Mouse (Mus musculus): ENCODE data around the gene 4931428F04Rik. TPM values are rescaled to one million over a fixed set of nuclear protein-coding genes. Genes with fewer than 3 reads are reported as not detected.

Gene 4931428F04Rik
- total and polyA plus RNA-seq, 2 experiments from 2014 or later, result 3.3 to 3.5 TPM

DNA sequence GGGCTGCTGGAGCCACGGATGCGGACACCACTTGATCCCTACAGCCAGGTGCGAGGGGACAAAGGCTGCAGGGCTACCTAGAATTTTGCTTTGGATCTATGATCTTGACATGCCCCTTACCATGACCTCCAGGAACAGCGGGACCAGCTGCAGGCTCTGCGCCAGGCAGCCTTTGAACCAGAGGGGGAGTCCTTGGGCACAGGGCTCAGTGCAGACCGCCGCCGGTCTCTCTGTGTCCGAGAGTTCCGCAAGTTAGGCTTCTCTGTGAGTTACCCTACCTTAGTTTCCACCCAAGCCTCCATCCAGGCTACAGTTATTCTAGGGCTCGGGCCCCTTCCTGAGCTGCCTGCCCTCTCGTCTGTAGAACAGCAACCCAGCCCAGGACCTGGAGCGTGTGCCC, 18.0 kb upstream of the 4931428F04Rik start:
- ATAC-seq (ENCODE audit: insufficient read depth, low read depth) (no peak), DNase-seq (ENCODE audit: low spot score) (no peak)
- Histone ChIP-seq H3K4me2 (ENCODE audit: low read depth, low read length) (no peak overlapping the region), H3K27me3 (ENCODE audit: control insufficient read depth, insufficient read depth, low read length) (no peaks in the 10 kb centered on the region), H3K27ac (ENCODE audit: low read depth) (no peak overlapping the region), H3K36me3 (replicated peaks; ENCODE audit: control insufficient read depth, insufficient read depth, low read length) (peaks cover 31% of the 10 kb centered on the region), H3K4me3 (ENCODE audit: low read depth, low read length) (no peak overlapping the region), H3K9ac (replicated peaks; ENCODE audit: low read depth, low read length) (no peak overlapping the region), H3K4me1 (ENCODE audit: control insufficient read depth, insufficient read depth) (peaks cover 24% of the 10 kb centered on the region; the same call in 1 of the 2 replicates), H3K9me3 (replicated peaks; ENCODE audit: control insufficient read depth, low read length) (no peaks in the 10 kb centered on the region)
- WGBS, result 91% methylated on average over 13 of the region's 13 CpGs
- TF ChIP-seq EP300 (IDR thresholded peaks at IDR 0.05; ENCODE audit: low read depth) (no peak), CTCF (IDR thresholded peaks at IDR 0.05; ENCODE audit: low read depth) (no peak)

DNA sequence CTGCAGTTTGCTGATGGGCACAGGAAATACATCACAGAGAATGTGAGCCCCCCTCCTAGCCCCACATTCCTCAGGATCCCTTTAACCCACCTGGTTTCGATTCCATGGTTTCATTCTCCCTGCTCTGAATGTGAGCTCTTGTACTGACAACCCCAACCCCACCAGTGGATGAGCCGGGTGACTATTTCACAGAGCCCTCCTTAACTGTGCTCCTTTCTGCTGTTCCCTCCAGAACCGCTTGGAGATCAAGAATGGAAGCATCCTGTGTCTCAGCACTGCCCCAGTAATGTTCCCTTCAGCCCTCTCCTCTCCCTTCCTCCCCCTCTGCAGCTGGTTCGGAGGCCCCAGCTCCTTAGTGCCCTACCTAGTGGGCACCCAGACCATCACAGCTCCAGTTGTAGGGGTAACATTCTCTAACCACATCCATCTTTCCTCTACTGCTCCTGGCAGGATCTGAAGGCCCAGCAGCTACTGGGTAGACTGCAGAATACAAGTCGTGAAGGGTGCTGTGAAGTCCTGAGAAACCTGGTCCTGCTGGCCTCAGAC, 16.6 kb upstream of the 4931428F04Rik start:
- peaks cover 24% of the 10 kb centered on the region; the same call in 1 of the 2 replicates for H3K4me1 ChIP-seq (ENCODE audit: control insufficient read depth, insufficient read depth)
- peak; percentile 12; the same call in 1 of the 2 replicates for ATAC-seq (ENCODE audit: insufficient read depth, low read depth)
- no peak for DNase-seq (ENCODE audit: low spot score)
- peaks cover 39% of the 10 kb centered on the region for H3K36me3 ChIP-seq (replicated peaks; ENCODE audit: control insufficient read depth, insufficient read depth, low read length)
- 40% methylated on average over 5 of the region's 5 CpGs for WGBS
- H3K27me3 ChIP-seq (ENCODE audit: control insufficient read depth, insufficient read depth, low read length), result no peaks in the 10 kb centered on the region
- H3K4me2 ChIP-seq (ENCODE audit: low read depth, low read length), result peak overlapping the region; percentile 76
- peak overlapping the region; percentile 66 for H3K27ac ChIP-seq (ENCODE audit: low read depth)
- H3K9ac ChIP-seq (replicated peaks; ENCODE audit: low read depth, low read length), result no peak overlapping the region
- no peak for TF ChIP-seq CTCF (IDR thresholded peaks at IDR 0.05; ENCODE audit: low read depth)
- no peak for TF ChIP-seq EP300 (IDR thresholded peaks at IDR 0.05; ENCODE audit: low read depth)
- H3K4me3 ChIP-seq (ENCODE audit: low read depth, low read length), result peak overlapping the region; percentile 40
- H3K9me3 ChIP-seq (replicated peaks; ENCODE audit: control insufficient read depth, low read length), result no peaks in the 10 kb centered on the region

DNA sequence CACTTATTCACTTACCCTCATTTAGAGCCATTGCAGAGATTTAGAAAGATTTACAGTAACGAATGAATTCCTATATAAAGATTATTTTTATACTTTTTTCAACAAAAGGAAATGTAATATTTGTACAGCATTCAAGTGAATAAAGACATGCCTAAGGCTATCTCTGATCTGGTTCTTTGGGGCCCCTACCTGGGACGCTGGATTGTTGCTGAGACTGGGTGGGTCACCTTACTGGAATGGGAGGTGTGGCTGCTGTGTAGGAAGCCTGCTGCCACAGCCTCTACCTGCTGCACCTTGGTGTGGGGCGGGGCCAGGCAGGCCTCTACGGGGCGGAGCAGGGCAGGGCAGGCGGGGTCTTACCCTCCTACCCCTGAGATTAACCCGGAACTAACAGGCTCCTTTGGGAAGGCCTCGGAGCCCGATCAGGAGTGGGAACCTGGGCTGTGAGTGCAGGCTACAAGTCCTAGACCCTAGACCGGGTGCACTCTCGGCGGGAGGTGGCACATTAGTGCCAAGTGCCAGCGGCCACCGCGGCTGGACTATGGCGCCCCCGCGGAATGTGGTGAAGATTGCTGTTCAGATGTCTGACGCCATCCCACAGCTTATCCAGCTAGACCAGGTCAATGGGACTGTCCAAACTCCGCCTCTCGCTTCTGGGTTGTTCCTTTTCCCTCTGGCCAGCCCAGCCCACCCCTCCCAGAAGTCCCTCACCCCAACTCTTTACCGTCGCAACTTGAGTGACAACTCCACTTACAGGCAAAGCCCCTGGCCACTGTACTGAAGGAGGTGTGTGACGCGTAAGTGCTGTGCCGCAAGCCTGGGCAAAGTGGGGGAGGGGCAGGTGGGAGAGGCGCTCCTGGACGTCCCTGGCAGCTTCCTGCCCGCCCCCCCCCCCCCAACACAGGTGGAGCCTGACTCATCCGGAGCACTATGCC, 15.8 kb upstream of the 4931428F04Rik start, which contains the start of gene Elmo3:
Gene Elmo3, plus strand, starts transcription at position 391 of the 935 bp plus-strand sequence.
- H3K27ac ChIP-seq (ENCODE audit: low read depth), result peak within 1 kb of the TSS; percentile 66
- DNase-seq (ENCODE audit: low spot score), result peak; percentile 65
- no peaks in the 10 kb centered on the region for H3K9me3 ChIP-seq (replicated peaks; ENCODE audit: control insufficient read depth, low read length)
- peak; percentile 56 for ATAC-seq (ENCODE audit: insufficient read depth, low read depth)
- H3K4me3 ChIP-seq (ENCODE audit: low read depth, low read length), result peak within 1 kb of the TSS; percentile 40
- peak within 1 kb of the TSS; percentile 76 for H3K4me2 ChIP-seq (ENCODE audit: low read depth, low read length)
- H3K9ac ChIP-seq (replicated peaks; ENCODE audit: low read depth, low read length), result peak within 1 kb of the TSS; percentile 56
- 7% methylated on average over 29 of the region's 30 CpGs for WGBS
- H3K36me3 ChIP-seq (replicated peaks; ENCODE audit: control insufficient read depth, insufficient read depth, low read length), result peaks cover 47% of the 10 kb centered on the region
- no peaks in the 10 kb centered on the region for H3K27me3 ChIP-seq (ENCODE audit: control insufficient read depth, insufficient read depth, low read length)
- TF ChIP-seq CTCF (IDR thresholded peaks at IDR 0.05; ENCODE audit: low read depth), result no peak
- TF ChIP-seq EP300 (IDR thresholded peaks at IDR 0.05; ENCODE audit: low read depth), result no peak
- peaks cover 24% of the 10 kb centered on the region; the same call in 1 of the 2 replicates for H3K4me1 ChIP-seq (ENCODE audit: control insufficient read depth, insufficient read depth)

DNA sequence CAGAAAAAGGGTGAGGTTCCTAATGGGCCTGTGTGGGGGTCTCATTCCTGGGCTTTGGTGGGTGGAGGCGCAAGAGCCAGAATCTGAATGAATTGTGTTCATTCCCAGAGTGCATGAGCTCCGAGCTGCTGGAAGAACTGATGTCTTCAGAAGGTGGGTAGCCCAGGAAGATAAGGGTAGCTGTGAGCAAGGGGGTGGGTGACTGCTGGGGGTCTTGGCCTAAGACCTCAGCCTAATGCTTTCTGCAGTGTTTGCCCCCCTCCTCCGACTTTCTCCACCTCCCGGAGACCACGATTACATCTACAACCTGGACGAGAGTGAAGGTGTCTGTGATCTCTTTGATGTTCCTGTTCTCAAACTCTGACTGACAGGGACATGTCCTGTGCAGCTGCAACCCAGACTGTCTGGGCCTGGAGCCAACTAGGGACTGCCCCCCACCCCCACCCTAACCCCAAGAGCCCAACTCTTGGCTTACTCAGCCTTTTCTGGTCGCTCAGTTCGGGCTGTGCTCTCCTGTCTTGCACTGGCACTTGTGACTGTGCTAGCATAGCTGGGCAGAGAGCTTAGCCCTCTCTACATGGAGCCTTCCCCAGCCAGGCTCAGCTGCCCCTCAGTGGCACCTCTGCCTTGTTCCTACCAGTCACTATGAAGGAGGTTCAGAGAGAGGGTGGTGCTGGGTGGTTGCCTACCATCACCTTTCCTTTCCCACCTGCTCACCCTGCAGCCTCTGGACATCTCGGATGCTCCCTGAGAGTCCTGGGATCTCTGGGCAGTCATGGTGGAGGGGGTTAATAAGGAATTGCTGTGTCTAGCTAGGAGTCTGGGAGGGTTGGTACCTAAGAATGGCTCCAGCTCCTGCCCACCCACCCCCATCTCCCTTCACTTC, 14.9 kb upstream of the 4931428F04Rik start:
- no peaks in the 10 kb centered on the region for H3K27me3 ChIP-seq (ENCODE audit: control insufficient read depth, insufficient read depth, low read length)
- H3K4me2 ChIP-seq (ENCODE audit: low read depth, low read length), result no peak overlapping the region
- H3K27ac ChIP-seq (ENCODE audit: low read depth), result peak overlapping the region; percentile 66; the same call in 1 of the 2 replicates
- H3K4me1 ChIP-seq (ENCODE audit: control insufficient read depth, insufficient read depth), result peaks cover 24% of the 10 kb centered on the region; the same call in 1 of the 2 replicates
- DNase-seq (ENCODE audit: low spot score) (no peak), ATAC-seq (ENCODE audit: insufficient read depth, low read depth) (peak; percentile 22; the same call in 1 of the 2 replicates)
- no peak overlapping the region for H3K9ac ChIP-seq (replicated peaks; ENCODE audit: low read depth, low read length)
- no peaks in the 10 kb centered on the region for H3K9me3 ChIP-seq (replicated peaks; ENCODE audit: control insufficient read depth, low read length)
- WGBS, result 33% methylated on average over 9 of the region's 9 CpGs
- peaks cover 54% of the 10 kb centered on the region for H3K36me3 ChIP-seq (replicated peaks; ENCODE audit: control insufficient read depth, insufficient read depth, low read length)
- H3K4me3 ChIP-seq (ENCODE audit: low read depth, low read length), result no peak overlapping the region
- TF ChIP-seq EP300 (IDR thresholded peaks at IDR 0.05; ENCODE audit: low read depth) (no peak), CTCF (IDR thresholded peaks at IDR 0.05; ENCODE audit: low read depth) (no peak)

DNA sequence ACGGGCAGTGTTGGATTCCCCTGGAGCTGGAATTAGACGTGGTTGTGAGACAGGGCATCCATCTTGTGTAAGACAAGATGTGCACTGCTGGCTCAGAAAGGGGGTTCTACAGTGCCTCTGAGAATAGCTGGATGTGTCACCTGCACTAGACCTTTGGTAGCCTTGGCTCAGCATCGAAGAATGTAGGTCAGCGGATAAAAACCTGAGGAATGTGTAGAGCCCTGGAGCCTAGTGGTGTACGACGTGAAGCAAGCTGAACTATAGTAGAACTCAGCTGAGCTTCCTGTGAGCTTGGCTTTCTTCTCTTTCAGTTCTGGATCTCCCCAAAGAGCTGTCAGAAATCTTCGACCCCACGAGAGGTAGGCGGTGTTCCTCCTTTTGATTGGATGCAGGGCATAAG, 14.2 kb upstream of the 4931428F04Rik start:
- H3K4me2 ChIP-seq (ENCODE audit: low read depth, low read length), result no peak overlapping the region
- peaks cover 25% of the 10 kb centered on the region for H3K4me1 ChIP-seq (ENCODE audit: control insufficient read depth, insufficient read depth)
- TF ChIP-seq CTCF (IDR thresholded peaks at IDR 0.05; ENCODE audit: low read depth), result no peak
- no peak for TF ChIP-seq EP300 (IDR thresholded peaks at IDR 0.05; ENCODE audit: low read depth)
- 49% methylated on average over 9 of the region's 9 CpGs for WGBS
- DNase-seq (ENCODE audit: low spot score) (no peak), ATAC-seq (ENCODE audit: insufficient read depth, low read depth) (peak; percentile 34; the same call in 1 of the 2 replicates)
- no peak overlapping the region for H3K4me3 ChIP-seq (ENCODE audit: low read depth, low read length)
- H3K27me3 ChIP-seq (ENCODE audit: control insufficient read depth, insufficient read depth, low read length), result no peaks in the 10 kb centered on the region
- H3K27ac ChIP-seq (ENCODE audit: low read depth), result peak overlapping the region; percentile 46; the same call in 1 of the 2 replicates
- H3K36me3 ChIP-seq (replicated peaks; ENCODE audit: control insufficient read depth, insufficient read depth, low read length), result peaks cover 52% of the 10 kb centered on the region
- no peaks in the 10 kb centered on the region for H3K9me3 ChIP-seq (replicated peaks; ENCODE audit: control insufficient read depth, low read length)
- no peak overlapping the region for H3K9ac ChIP-seq (replicated peaks; ENCODE audit: low read depth, low read length)

Measured in heart, postnatal 0 days (tissue).